Mouse (Mus musculus): ENCODE results near the gene Zbed5. TPM values are rescaled to one million over a fixed set of nuclear protein-coding genes. Genes with fewer than 3 reads are reported as not detected.
A peak's percentile ranks its signal among the peaks of the same experiment; 100 is the strongest.

Zbed5 gene
- 5.6 and 6.8 TPM in 2 replicates for polyA plus RNA-seq (2012; rRNA removed)

GRCm38 (mm10) chr5:129895198-129896088 is at the start of gene Zbed5:
Gene Zbed5 (plus strand): TSS chr5:129895723.
- peak within 1 kb of the TSS; percentile 50 for H3K4me3 ChIP-seq (ENCODE audit: insufficient read depth, low read length)
- H3K27ac ChIP-seq (ENCODE audit: insufficient read depth, low read length) = no peak within 1 kb of the TSS
- no peaks in the 10 kb centered on the region for H3K4me1 ChIP-seq (ENCODE audit: control insufficient read depth, insufficient read depth, low read length)
- TF ChIP-seq POLR2A (IDR thresholded peaks at IDR 0.05; ENCODE audit: extremely low read depth, insufficient read depth, low read length) = 0 out of 2 replicates have a peak, but pooled peaks have one; percentile 30
- TF ChIP-seq CTCF (IDR thresholded peaks at IDR 0.05; ENCODE audit: extremely low read depth, insufficient read depth, low read length) = no peak

GRCm38 (mm10) chr5:129846752-129847557 is 48.6 kb upstream of the Zbed5 start, which contains the start of gene Sumf2:
Gene Sumf2 (plus strand): TSS chr5:129846986.
- TF ChIP-seq POLR2A (IDR thresholded peaks at IDR 0.05; ENCODE audit: extremely low read depth, insufficient read depth, low read length) (peak; percentile 98), CTCF (IDR thresholded peaks at IDR 0.05; ENCODE audit: extremely low read depth, insufficient read depth, low read length) (no peak)
- peak within 1 kb of the TSS; percentile 61 for H3K4me3 ChIP-seq (ENCODE audit: insufficient read depth, low read length)
- no peak within 1 kb of the TSS for H3K27ac ChIP-seq (ENCODE audit: insufficient read depth, low read length)
- 0 out of 2 replicates have a peak, but pooled peaks cover 1% of the 10 kb centered on the region for H3K4me1 ChIP-seq (ENCODE audit: control insufficient read depth, insufficient read depth, low read length)

GRCm38 (mm10) chr5:129847558-129847820 is 48.0 kb upstream of the Zbed5 start:
- TF ChIP-seq POLR2A (IDR thresholded peaks at IDR 0.05; ENCODE audit: extremely low read depth, insufficient read depth, low read length) (no peak), CTCF (IDR thresholded peaks at IDR 0.05; ENCODE audit: extremely low read depth, insufficient read depth, low read length) (no peak)
- Histone ChIP-seq H3K27ac (ENCODE audit: insufficient read depth, low read length) (no peak overlapping the region), H3K4me3 (ENCODE audit: insufficient read depth, low read length) (peak overlapping the region; percentile 61), H3K4me1 (ENCODE audit: control insufficient read depth, insufficient read depth, low read length) (0 out of 2 replicates have a peak, but pooled peaks cover 1% of the 10 kb centered on the region)

DNA sequence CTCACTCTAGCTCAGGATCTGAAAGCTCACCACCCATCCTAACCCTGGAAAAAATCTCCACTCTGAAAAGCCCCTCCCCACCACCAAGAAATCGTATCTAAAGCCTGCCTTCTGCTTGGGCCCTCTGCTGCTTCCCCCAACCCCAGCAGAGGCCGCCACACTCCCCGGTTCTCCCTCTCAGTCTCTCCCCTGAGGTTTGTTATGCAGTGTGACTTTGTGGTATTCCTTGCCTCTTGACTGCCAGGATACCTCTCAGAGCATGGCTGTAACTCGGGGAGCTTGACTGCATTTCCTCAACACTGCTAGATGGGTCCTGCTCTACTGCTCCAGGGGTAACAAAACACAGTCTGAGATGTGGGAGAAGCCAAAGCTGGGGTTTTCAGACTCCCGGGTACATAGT is 40.4 kb upstream of the Zbed5 start:
- no peak overlapping the region for H3K27ac ChIP-seq (ENCODE audit: insufficient read depth, low read length)
- no peak overlapping the region for H3K4me3 ChIP-seq (ENCODE audit: insufficient read depth, low read length)
- TF ChIP-seq POLR2A (IDR thresholded peaks at IDR 0.05; ENCODE audit: extremely low read depth, insufficient read depth, low read length) = no peak
- no peak for TF ChIP-seq CTCF (IDR thresholded peaks at IDR 0.05; ENCODE audit: extremely low read depth, insufficient read depth, low read length)
- no peaks in the 10 kb centered on the region for H3K4me1 ChIP-seq (ENCODE audit: control insufficient read depth, insufficient read depth, low read length)

DNA sequence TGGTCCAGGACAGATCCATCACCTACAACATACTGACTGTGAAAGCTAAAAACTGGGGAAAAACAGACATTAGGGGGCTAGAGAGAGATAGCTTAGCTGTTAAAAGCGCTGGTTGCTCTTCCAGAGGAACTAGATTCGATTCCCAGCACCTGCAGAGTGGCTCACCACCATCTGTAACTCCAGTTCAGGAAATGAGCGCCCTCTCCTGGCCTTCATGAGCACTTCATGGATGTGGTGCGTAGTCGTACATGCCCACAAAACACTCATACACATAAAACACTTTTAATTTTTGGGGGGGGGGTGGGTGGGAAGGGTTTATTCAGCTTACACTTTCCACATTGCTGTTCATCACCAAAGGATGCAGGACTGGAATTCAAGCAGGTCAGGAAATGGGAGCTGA is 39.1 kb upstream of the Zbed5 start:
- no peaks in the 10 kb centered on the region for H3K4me1 ChIP-seq (ENCODE audit: control insufficient read depth, insufficient read depth, low read length)
- no peak overlapping the region for H3K4me3 ChIP-seq (ENCODE audit: insufficient read depth, low read length)
- no peak overlapping the region for H3K27ac ChIP-seq (ENCODE audit: insufficient read depth, low read length)
- TF ChIP-seq CTCF (IDR thresholded peaks at IDR 0.05; ENCODE audit: extremely low read depth, insufficient read depth, low read length) (no peak), POLR2A (IDR thresholded peaks at IDR 0.05; ENCODE audit: extremely low read depth, insufficient read depth, low read length) (no peak)

DNA sequence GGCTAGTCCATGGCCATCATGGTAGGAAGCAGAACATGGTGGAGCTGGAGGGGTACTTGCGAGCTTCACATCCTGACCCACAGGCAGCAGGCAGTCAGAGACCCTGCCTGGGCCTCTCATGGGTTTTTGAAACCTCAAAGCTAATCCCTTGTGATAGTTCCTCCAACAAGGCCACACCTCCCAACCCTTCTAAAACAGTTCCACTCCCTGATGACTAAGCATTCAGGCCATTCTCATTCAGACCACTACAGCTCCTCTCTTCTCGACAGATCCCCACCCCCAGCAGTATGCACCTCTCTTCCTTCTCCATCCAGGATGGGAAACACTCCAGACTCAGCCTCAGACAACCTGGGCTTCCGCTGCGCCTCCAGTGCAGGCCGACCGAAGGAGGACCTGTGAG is 33.2 kb upstream of the Zbed5 start:
- H3K4me1 ChIP-seq (ENCODE audit: control insufficient read depth, insufficient read depth, low read length) = no peaks in the 10 kb centered on the region
- no peak for TF ChIP-seq POLR2A (IDR thresholded peaks at IDR 0.05; ENCODE audit: extremely low read depth, insufficient read depth, low read length)
- no peak for TF ChIP-seq CTCF (IDR thresholded peaks at IDR 0.05; ENCODE audit: extremely low read depth, insufficient read depth, low read length)
- no peak overlapping the region for H3K4me3 ChIP-seq (ENCODE audit: insufficient read depth, low read length)
- no peak overlapping the region for H3K27ac ChIP-seq (ENCODE audit: insufficient read depth, low read length)

GRCm38 (mm10) chr5:129864467-129864866 is 31.1 kb upstream of the Zbed5 start:
- H3K4me3 ChIP-seq (ENCODE audit: insufficient read depth, low read length) = no peak overlapping the region
- H3K27ac ChIP-seq (ENCODE audit: insufficient read depth, low read length) = no peak overlapping the region
- TF ChIP-seq POLR2A (IDR thresholded peaks at IDR 0.05; ENCODE audit: extremely low read depth, insufficient read depth, low read length) = 0 out of 2 replicates have a peak, but pooled peaks have one; percentile 15
- peak; percentile 42 for TF ChIP-seq CTCF (IDR thresholded peaks at IDR 0.05; ENCODE audit: extremely low read depth, insufficient read depth, low read length)
- H3K4me1 ChIP-seq (ENCODE audit: control insufficient read depth, insufficient read depth, low read length) = no peaks in the 10 kb centered on the region

DNA sequence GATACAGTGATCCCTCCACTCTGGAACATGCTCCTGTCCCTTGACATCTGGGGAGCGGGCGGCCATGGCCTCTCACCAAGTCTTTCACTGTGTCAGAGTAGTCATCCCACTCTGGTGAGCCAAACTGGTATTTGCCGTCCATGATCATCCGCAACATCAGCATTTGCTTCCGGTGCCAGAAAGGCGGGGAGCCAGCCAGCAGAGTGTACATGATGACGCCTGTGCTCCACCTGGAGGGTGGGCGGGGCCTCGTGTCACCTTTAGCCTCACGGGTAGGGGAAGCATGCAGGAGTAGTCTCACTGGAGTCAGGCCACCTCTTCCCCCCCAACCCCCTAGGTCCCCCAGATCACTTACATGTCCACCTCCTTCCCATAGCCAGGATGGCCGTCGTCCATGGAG is 29.7 kb upstream of the Zbed5 start:
- Histone ChIP-seq H3K4me1 (ENCODE audit: control insufficient read depth, insufficient read depth, low read length) (no peaks in the 10 kb centered on the region), H3K4me3 (ENCODE audit: insufficient read depth, low read length) (no peak overlapping the region), H3K27ac (ENCODE audit: insufficient read depth, low read length) (no peak overlapping the region)
- TF ChIP-seq CTCF (IDR thresholded peaks at IDR 0.05; ENCODE audit: extremely low read depth, insufficient read depth, low read length) (no peak), POLR2A (IDR thresholded peaks at IDR 0.05; ENCODE audit: extremely low read depth, insufficient read depth, low read length) (no peak)

DNA sequence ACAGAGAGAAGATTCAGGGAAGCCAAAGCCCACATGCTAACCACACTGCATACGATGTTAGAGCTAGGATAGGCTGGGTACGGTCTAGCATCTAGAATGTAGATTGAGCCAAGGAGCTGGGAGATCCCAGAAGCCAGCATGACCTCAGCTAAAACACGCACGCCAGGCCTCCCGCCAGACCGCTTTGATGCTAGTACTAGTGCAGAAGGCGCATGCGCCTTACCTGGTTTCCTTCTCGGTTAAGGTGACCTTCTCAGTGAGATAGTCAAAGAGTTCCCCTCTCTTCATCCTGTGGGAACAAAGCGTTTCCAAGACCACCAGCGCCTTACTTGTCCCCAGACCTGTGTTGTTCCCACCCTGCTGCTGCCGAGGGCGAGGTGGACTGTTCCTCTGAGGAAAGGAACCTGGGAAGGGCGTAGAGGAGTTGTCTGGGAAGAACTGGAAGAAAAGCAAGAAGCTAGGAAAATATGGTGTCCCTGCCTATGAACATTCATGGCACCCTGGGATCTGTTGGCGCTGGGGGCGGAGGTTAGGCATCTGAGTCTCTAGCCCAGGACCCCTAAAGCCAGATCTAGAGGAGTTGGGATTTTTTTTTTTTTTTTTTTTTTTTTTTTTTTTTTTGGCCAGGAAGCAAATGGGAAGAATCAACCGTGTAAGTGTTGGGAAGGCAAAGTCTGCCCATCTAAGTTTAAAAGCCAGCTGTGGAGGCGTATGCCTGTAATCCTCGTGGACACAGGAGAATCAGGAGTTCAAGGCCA is 26.1 kb upstream of the Zbed5 start:
- TF ChIP-seq POLR2A (IDR thresholded peaks at IDR 0.05; ENCODE audit: extremely low read depth, insufficient read depth, low read length) (no peak), CTCF (IDR thresholded peaks at IDR 0.05; ENCODE audit: extremely low read depth, insufficient read depth, low read length) (no peak)
- Histone ChIP-seq H3K27ac (ENCODE audit: insufficient read depth, low read length) (no peak overlapping the region), H3K4me1 (ENCODE audit: control insufficient read depth, insufficient read depth, low read length) (no peaks in the 10 kb centered on the region)

More for the DNA sequence above, 26.1 kb upstream of the Zbed5 start:
- no peak overlapping the region for H3K4me3 ChIP-seq (ENCODE audit: insufficient read depth, low read length)

Data from cortical plate, adult 2 months (tissue).